Mouse (Mus musculus) bone marrow, adult 2 months (tissue): ENCODE data around the gene Cd22.
"Not testable (repeated sequence)": the region's sequence is repeated elsewhere in the genome, so short reads cannot be mapped to it uniquely, and the experiment has no call there.

Experiments used
- CTCF ChIP-seq: fragments of 200-500 bp; IDR thresholded peaks from 2 replicates; pipeline ENCODE4 v1.5.1; 2011; ENCODE audit warnings: low read length, control low read depth; ENCODE audit not compliant: control insufficient read depth, insufficient read depth
- POLR2A ChIP-seq: fragments of 200-500 bp; IDR thresholded peaks from 2 replicates; pipeline ENCODE4 v1.6.1; 2011; ENCODE audit warnings: low read depth, mild to moderate bottlenecking, control low read depth, low read length, borderline replicate concordance; ENCODE audit not compliant: control insufficient read depth

GRCm38 (mm10) chr7:30924581-30924980 lies 44.4 kb upstream of the Cd22 start, which contains the start of gene Hamp2:
- TF ChIP-seq CTCF, POLR2A: not testable (repeated sequence)
